Mouse (Mus musculus) kidney, postnatal 25 days (tissue): Measurements from ENCODE around the gene Zfp568.
A peak's percentile ranks its signal among the peaks of the same experiment; 100 is the strongest.

ENCODE experiments used
- DNase-seq, 2 experiments: peaks; one replicate each; pipeline ENCODE4 v3.0.0; 2021; ENCODE audit warnings: mixed read lengths in 2 of 2

Gene Zfp568

DNA sequence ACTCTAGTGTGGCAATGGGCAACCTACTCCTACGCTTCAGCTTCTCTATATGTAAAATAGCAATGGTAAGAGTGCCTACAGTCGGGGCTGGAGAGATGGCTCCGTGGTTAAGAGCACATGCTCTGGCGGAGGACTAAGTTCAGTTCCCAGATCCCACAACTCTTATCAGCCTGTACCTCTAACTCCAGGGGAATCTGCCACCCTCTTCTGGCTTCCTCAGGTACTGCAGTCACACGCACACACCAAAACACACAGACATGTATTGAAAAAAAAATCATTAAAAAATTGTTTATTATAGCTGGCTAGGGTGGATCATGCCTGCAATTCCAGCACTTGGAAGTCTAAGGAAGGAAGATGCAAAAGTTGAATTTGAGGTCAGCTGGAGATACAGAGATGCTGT is 78.7 kb downstream of the Zfp568 start:
- DNase-seq, result peak in 1 of 2 experiments; percentile 30

DNA sequence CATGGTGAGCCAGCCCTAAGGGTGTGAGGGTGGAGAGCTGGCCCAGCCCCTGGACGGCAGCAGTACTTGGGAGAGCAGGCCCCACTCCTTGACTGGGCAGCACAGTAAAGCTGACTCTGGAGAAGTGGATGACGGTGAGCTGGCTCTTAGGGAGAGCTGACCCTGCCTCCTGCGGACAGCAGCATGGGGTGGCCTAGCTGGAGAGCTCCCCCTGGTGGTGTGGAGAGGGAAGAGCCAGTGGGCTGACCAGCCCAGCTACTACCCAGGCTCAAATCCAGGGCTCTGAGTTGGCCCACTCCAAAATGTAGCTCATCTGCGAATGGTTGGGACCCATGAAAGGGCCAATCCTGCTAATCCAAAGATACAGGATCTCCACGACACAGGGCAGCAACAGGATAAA is 80.9 kb downstream of the Zfp568 start:
- DNase-seq, result no peak

DNA sequence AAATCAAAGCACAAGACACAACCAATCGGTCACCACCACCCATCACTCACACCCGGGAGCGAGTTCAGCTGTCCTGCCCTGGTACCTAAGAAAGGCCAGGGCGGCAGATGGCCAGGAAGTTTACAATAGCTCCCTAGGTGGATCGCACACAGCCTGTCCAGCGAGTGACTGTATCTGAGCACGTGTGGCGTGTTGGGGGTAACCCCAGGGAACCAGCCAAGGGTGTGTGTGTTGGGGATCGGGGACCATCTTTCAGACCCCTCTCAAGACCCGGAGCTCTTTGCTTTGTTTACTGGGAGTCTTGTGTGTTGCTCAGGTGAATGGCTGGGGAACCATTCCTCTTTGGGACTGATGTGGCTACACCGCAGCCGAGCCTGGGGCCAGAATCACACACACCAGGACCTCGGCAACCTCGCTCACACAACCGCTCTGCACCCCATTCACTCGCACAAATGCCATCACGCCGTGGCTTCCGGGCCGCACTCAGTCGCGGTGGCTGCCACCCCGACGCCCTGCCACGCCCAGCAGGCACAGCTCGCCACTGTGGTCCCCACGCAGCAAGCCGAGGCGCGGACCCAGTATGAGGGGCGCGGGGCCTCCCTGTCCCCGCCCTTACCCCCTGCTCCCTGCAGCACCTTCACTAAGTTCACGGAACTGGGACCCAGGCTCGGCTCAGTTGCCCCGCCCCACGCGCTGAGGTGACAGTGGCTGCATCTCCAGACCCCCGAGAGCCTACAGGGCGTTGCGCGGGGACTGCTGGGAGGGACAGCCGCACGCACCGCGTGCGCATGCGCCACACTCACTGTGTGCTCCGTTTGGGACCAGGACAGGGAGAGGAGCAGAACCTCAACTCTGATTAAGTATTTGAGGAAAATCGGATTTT is 88.6 kb downstream of the Zfp568 start, which contains the start of gene Zfp82:
TSS of gene Zfp82 (minus strand) at position 755 of the 883 bp plus-strand sequence.
- peak; percentile 79 to 87 for DNase-seq
